18 mouse cellular contexts compared by ENCODE assay signal in genomic region chr9:105536877-105537276, GRCm38 (mm10). TPM values are rescaled to one million over a fixed set of nuclear protein-coding genes. Genes with fewer than 3 reads are reported as not detected.
DNase-seq lines count a peak whose midpoint lies in the region; ATAC-seq lines count a peak whose summit lies in the region.
"Had no signal": no experiment of that assay in that cellular context is flagged by ENCODE, and none has a peak within 500 bp of the region (broad histone marks: within the 10 kb centered on the region; RNA-seq: fewer than 3 reads in every experiment).

No protein-coding gene starts in this region.

- H3K36me3 ChIP-seq in intestine, embryonic 16.5 days (ENCODE audit: control insufficient read depth, insufficient read depth, low read length), result no peaks in the 10 kb centered on the region
- H3K36me3 ChIP-seq in stomach, embryonic 15.5 days, result no peaks in the 10 kb centered on the region
- H3K36me3 ChIP-seq: embryonic facial prominence, embryonic 10.5 days; forebrain, embryonic 12.5 days; heart, embryonic 12.5 days; hindbrain, embryonic 15.5 days; midbrain, embryonic 13.5 days had no signal

- peak overlapping the region; percentile 44; the same call in 1 of the 2 replicates for H3K27ac ChIP-seq in intestine, embryonic 16.5 days (ENCODE audit: low read length)
- peak overlapping the region; percentile 60; the same call in 1 of the 2 replicates for H3K27ac ChIP-seq in stomach, embryonic 15.5 days
- H3K27ac ChIP-seq: embryonic facial prominence, embryonic 10.5 days; forebrain, embryonic 12.5 days; hindbrain, embryonic 15.5 days; midbrain, embryonic 13.5 days had no signal

- H3K4me1 ChIP-seq in intestine, embryonic 16.5 days (ENCODE audit: control insufficient read depth, insufficient read depth, low read length), result no peaks in the 10 kb centered on the region
- peaks cover 5% of the 10 kb centered on the region; the same call in 1 of the 2 replicates for H3K4me1 ChIP-seq in stomach, embryonic 15.5 days
- H3K4me1 ChIP-seq: midbrain, embryonic 13.5 days had no signal

- no peaks in the 10 kb centered on the region for H3K9me3 ChIP-seq in intestine, embryonic 16.5 days (ENCODE audit: control insufficient read depth, low read length)
- no peaks in the 10 kb centered on the region for H3K9me3 ChIP-seq in stomach, embryonic 15.5 days
- H3K9me3 ChIP-seq: embryonic facial prominence, embryonic 10.5 days; forebrain, embryonic 12.5 days; heart, embryonic 12.5 days had no signal

- H3K9ac ChIP-seq in intestine, embryonic 16.5 days (ENCODE audit: low read depth, low read length), result no peak overlapping the region
- no peak overlapping the region for H3K9ac ChIP-seq in stomach, embryonic 15.5 days
- H3K9ac ChIP-seq: forebrain, embryonic 12.5 days; heart, embryonic 12.5 days; hindbrain, embryonic 15.5 days; liver, postnatal 0 days; midbrain, embryonic 13.5 days had no signal

- no peak overlapping the region for H3K4me3 ChIP-seq in intestine, embryonic 16.5 days (ENCODE audit: low read length)
- H3K4me3 ChIP-seq in stomach, embryonic 15.5 days (replicated peaks), result no peak overlapping the region
- H3K4me3 ChIP-seq: embryonic facial prominence, embryonic 10.5 days; forebrain, embryonic 12.5 days; heart, embryonic 12.5 days; hindbrain, embryonic 15.5 days; midbrain, embryonic 13.5 days had no signal

- DNase-seq in adrenal gland, postnatal 10 days, result peak; percentile 21
- DNase-seq in adrenal gland, postnatal 4 days (ENCODE audit: low spot score in 2 of 2), result no peak
- DNase-seq in kidney, adult 11 months, result peak; percentile 6
- no peak for DNase-seq in kidney, adult 9 months
- no peak for DNase-seq in layer of hippocampus, adult 18-20 months (ENCODE audit: low spot score in 2 of 2)
- no peak for DNase-seq in frontal cortex, postnatal 10 days (ENCODE audit: low spot score in 2 of 2)
- DNase-seq: cerebellum, adult 11-12 months; cerebellum, postnatal 25 days; heart, postnatal 36 days; liver, postnatal 0 days; lung, postnatal 10 days had no signal

- peak; percentile 21; the same call in 1 of the 2 replicates for ATAC-seq in intestine, embryonic 16.5 days
- ATAC-seq in stomach, embryonic 15.5 days (ENCODE audit: insufficient read depth, low FRiP score, low read depth), result no peak
- ATAC-seq: liver, postnatal 0 days; midbrain, embryonic 13.5 days had no signal

- no peak overlapping the region for H3K4me2 ChIP-seq in intestine, embryonic 16.5 days (ENCODE audit: low read depth, low read length)
- no peak overlapping the region for H3K4me2 ChIP-seq in stomach, embryonic 15.5 days
- H3K4me2 ChIP-seq: forebrain, embryonic 12.5 days; heart, embryonic 12.5 days; hindbrain, embryonic 15.5 days; midbrain, embryonic 13.5 days had no signal

- 35% methylated on average over 10 of the region's 10 CpGs for WGBS in intestine, embryonic 16.5 days
- 57% methylated on average over 10 of the region's 10 CpGs for WGBS in stomach, embryonic 15.5 days

- H3K27me3 ChIP-seq in intestine, embryonic 16.5 days (replicated peaks; ENCODE audit: control insufficient read depth, insufficient read depth, low read length), result no peaks in the 10 kb centered on the region
- H3K27me3 ChIP-seq in stomach, embryonic 15.5 days (replicated peaks), result no peaks in the 10 kb centered on the region
- H3K27me3 ChIP-seq: forebrain, embryonic 12.5 days; heart, embryonic 12.5 days; hindbrain, embryonic 15.5 days; midbrain, embryonic 13.5 days had no signal

RNA-seq across cellular contexts. Expression of gene Atp2c1, which starts 9.8 kb away (rescaled TPM):
- total RNA-seq in adrenal gland, postnatal 10 days (2021), result 10 to 100 TPM; 54.7 to 63.4 TPM
- total RNA-seq in adrenal gland, postnatal 4 days (2021), result 10 to 100 TPM; 55.2 to 68.1 TPM
- 39.7 and 48.9 TPM in 2 replicates for polyA plus RNA-seq in intestine, embryonic 16.5 days (2015; fragmentation: Nextera tagmentation; extraction: Ambion mirVana)
- polyA plus RNA-seq in stomach, embryonic 15.5 days (2015; fragmentation: Nextera tagmentation; extraction: Ambion mirVana), result 59.1 and 60.2 TPM in 2 replicates
- 100 to 1,000 TPM; 230 to 234 TPM for total RNA-seq in layer of hippocampus, adult 18-20 months (2021)

Comparison
In these comparisons a context has a peak if more than half of its experiments do, and no peak if none do; other contexts are left out.
1. DNase-seq: peak in adrenal gland, postnatal 10 days (single experiment) and kidney, adult 11 months (single experiment); none in adrenal gland, postnatal 4 days (0 of 2), kidney, adult 9 months (single experiment), layer of hippocampus, adult 18-20 months (0 of 2) and frontal cortex, postnatal 10 days (0 of 2).